Mouse (Mus musculus) spleen, postnatal 10 days (tissue): ENCODE data around the gene Cisd3.
"Not testable (repeated sequence)": the region's sequence is repeated elsewhere in the genome, so short reads cannot be mapped to it uniquely, and the experiment has no call there.

Experiments used
- DNase-seq, 2 experiments: peaks; one replicate each; pipeline ENCODE4 v3.0.0; 2021 to 2022; ENCODE audit warnings: low spot score in 2 of 2

Cisd3 gene

GRCm38 (mm10) chr11:97685613-97686321 is at the start of gene Cisd3:
TSS of gene Cisd3 (plus strand) at chr11:97685826.
- DNase-seq = peak; percentile 63 to 85

DNA sequence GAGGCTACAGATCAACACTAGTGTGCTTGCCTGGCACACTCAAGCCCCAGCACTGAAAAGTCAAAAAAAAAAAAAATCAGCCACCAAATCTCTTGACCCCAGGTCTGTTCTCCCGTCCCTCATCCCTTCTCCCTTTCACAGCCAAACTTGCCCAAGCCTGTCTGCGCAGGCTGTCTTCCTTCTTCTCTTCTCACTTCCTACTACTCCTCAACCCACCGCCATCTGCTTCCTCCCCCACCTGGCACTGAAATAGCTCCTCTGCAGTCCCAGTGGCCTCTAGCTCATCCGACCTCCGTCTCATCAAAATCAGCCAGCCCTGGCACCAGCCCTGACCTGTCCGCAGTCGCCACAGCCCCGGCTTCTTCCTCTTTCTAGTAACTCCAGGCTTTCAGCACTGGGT is 44.0 kb upstream of the Cisd3 start:
- DNase-seq = no peak

- no peak for DNase-seq
Observed at GRCm38 (mm10) chr11:97642746-97643145, 42.9 kb upstream of the Cisd3 start.

DNA sequence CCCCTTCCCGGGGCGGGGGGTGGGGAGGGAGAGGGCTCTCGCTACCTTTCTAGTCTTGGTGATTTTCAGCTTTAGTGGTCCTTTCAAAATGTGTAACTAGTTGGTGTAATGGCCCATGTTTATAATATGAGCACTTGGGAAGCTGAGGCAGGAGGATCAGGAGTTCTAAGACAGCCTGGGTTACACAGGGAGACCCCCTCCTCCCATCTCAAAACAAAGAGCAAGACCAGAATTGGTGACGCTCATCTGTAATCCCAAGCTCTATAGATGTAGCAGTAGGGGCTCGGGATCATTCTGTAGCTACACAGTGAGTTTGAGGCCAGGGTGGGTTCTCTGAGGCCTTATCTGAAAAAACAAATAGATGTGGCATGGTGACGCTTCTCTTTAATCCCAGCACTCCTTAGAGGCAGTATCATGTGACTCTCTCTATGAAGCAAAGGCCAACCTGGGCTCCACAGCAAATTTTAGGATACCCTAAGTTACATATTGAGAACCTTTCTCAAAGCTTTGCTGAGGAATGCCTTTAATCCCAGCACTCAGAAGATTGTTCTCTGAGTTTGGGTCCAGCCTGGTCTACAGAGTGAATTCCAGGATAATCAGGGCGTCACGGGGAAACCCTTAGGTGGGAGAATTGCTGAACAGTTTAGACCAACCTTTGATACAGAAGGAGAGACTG is 42.1 kb upstream of the Cisd3 start:
- DNase-seq = no peak

- peak in 1 of 2 experiments; percentile 78 for DNase-seq
Observed at GRCm38 (mm10) chr11:97644834-97645233, 40.8 kb upstream of the Cisd3 start.

DNA sequence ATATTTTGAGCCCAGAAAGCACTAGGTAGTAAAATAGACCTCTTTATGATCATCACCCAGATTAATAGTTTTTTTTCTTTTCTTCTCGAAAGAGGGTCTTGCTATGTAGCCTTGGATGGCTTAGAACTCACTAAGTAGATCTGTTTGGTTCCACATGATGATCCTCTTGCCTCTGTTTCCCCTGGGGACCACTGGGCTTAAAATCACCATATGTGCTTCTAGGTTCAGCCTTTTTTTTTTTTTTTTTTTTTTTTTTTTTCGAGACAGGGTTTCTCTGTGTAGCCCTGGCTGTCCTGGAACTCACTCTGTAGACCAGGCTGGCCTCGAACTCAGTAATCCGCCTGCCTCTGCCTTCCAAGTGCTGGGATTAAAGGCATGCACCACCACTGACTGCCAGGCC is 37.1 kb upstream of the Cisd3 start:
- not testable (repeated sequence) for DNase-seq

- no peak for DNase-seq
Observed at GRCm38 (mm10) chr11:97650341-97650740, 35.3 kb upstream of the Cisd3 start.

GRCm38 (mm10) chr11:97653376-97653775 is 32.2 kb upstream of the Cisd3 start:
- DNase-seq = not testable (repeated sequence)

GRCm38 (mm10) chr11:97654210-97654609 is 31.4 kb upstream of the Cisd3 start:
- no peak for DNase-seq

DNA sequence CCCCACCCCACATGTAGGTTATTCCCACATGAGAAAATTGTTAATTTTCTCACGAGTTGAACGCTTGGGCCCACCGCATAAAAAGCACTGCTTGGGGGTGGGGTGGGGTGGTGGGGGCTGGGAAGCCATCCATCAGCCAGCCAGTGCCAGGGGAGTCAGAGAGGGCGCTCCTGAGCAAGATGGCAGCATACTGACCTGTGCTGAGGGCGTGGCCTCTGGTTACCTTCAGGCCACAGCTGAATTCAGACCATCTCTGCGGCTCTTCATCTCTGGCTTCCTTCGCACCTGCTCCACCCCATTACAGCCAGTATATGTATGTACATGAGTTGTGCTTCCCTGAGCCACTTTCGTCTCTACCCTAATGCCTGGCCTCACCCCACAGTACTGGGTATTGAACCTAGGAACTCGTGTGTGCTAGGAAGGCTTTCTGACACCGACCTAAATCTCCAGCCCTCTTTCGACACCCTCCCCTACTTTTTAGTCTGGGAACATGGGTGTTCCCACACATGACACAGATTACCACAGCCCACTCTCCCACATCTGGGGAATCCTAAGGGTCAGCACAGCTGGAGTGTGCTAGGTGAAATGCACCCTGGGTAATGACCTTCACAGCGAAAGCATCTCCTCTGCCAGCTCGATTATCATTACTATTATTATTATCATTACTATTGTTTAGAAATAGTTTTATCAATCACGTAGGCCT is 29.2 kb upstream of the Cisd3 start:
- DNase-seq = no peak

DNA sequence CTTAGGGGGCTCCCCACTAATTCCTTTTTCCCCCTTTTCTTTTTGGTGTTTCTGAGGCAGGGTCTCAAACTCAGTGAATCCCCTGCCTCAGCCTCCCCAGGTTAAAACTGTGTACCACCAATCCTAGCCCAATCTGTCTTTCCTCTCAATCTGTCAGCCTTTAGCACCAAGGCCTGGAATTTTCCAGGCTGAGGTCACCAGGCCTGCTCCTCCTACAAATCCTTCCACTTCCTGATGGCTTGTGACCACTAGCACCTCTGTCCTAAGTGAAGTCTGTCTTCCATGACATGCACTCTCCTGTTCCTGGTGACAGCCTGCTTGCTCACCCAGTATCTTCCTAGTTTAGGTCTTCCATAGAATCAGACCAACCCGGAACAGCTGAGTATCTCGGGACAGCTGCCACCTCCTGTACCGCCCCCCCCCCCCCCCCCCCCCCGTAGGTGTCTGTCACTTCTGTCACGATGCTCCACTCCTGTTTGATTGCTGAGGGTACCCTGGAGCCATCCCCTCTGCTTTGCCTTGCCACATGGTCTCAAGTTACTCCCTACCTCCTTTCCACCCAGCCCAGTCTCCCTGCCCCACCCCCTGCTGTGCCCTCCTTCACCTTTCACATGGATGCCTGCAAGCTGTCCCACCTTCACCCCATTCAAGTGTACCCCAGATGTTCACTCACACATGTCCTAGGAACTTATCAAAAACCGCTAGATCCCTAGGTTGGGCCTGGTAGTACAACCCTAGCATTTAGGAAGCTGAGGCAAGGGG is 28.3 kb upstream of the Cisd3 start:
- no peak for DNase-seq

- DNase-seq = not testable (repeated sequence)
Observed at GRCm38 (mm10) chr11:97657967-97658366, 27.7 kb upstream of the Cisd3 start.

GRCm38 (mm10) chr11:97658751-97659266 is 26.8 kb upstream of the Cisd3 start:
- DNase-seq = no peak

- peak; percentile 36 to 61 for DNase-seq
Observed at GRCm38 (mm10) chr11:97659267-97659989, 26.2 kb upstream of the Cisd3 start.

- peak; percentile 51 to 72 for DNase-seq
Observed at GRCm38 (mm10) chr11:97659990-97660714, 25.5 kb upstream of the Cisd3 start.

DNA sequence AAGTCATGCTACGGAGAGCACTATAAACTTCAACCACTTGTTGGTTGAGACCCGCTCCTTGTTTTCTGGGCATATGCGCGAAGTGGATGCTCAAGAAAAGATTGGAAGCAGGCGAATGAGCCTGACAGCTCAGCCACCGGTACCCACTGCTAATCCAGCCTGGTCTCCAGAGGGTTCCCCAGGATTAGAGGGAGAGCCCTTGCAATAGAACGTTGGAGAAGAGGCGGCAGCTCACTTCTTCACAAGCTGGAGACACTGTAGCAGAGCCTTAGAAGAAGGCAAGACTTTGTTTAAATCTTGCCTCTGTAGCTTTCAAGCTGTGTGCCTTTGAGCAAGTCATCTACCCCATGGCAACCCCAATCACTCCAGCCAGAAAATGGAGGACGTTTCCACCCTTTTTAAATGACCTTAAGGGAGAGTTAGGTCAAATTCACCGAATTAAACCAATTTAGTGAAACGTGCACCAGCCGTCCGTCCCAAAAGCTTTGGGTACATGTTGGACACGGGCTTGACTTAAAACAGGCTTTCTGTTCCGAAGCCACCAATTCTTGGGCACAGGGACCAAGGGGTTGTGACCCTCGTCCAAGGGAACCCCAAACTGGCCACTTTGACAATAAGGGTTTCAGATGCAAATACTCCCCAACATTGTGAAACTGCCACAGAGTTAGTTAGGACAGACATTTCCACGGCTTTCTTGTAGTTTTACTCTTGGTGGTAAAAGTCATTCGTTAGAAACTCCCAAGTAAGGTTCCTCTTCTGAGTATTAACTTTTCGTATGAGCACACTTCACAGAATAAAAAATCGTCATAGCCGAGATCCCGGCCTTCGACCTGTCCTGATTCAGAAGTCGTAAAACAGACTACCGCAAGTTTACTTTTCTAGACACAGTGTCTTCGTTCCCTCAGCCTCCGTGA is 24.6 kb upstream of the Cisd3 start:
- DNase-seq = no peak

- peak in 1 of 2 experiments; percentile 52 for DNase-seq
Observed at GRCm38 (mm10) chr11:97661648-97662133, 23.9 kb upstream of the Cisd3 start.

DNA sequence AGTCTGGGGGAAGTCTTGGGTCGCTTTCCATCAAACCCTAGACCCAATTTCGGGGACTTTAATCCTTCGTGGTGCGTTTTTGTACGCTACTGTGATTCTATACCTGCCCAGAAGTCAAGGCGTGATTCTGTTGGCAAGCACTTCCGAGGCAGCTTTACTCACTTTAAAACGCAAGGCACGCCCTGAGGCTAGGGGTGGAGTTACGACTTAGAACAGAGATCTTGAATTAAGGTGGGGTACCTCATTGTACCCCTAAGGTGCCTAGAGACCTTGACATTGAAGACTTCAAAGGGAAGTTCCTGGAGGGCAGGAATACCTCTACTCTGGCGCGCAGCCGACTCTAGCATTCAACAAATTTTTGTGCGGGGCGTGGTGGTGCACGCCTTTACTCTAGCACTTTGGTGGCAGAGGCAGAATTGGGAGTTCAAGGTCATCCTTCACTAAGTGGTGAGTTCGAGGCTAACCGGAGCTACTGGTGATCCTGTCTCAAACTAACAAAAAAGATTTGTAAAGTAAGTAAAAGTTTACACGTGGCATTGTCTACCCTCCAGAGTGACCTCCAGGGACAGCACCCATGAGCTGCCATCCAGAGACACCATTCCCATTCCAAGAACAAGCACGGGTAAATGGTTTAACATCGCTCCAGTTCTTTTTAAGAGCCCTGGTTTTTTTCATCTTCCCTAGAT is 23.3 kb upstream of the Cisd3 start:
- peak in 1 of 2 experiments; percentile 49 for DNase-seq
